Mouse (Mus musculus) fibroblast of lung, adult 2 months (primary cell): ENCODE data around the gene Slc43a3.

ENCODE experiments used
- DNase-seq: peaks from one replicate; pipeline ENCODE4 v3.0.0-alpha.2; 2011; ENCODE audit warnings: low read depth

Gene Slc43a3

DNA sequence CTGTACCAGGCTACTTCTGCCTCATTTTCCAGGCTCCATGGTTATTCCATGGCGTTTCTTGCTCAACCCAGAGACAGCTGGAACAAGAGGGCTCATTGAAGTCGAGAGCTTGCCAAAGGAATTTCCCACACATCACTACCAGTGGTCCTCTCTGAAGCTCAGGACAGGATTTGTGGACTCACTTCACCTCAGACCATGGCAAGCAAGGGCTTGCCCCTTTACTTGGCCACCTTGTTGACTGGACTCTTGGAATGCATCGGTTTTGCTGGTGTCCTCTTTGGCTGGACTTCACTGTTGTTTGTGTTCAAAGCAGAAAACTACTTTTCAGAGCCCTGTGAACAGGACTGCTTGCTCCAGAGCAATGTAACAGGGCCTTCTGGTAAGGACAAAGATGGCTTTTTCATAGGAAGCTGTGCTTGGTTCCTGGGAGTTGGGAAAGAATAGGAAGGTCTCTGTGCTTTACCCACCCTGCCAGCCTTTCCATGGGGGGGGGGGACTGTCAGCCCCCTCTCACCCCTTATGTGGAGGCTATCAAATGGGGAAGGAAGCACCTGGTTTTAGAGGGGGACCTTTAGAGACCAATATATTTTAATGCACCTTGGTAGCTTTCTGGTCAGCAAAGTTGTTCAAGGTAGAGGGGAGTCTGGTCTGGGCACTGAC is 1.2 kb downstream of the Slc43a3 start:
- peak; percentile 24 for DNase-seq

DNA sequence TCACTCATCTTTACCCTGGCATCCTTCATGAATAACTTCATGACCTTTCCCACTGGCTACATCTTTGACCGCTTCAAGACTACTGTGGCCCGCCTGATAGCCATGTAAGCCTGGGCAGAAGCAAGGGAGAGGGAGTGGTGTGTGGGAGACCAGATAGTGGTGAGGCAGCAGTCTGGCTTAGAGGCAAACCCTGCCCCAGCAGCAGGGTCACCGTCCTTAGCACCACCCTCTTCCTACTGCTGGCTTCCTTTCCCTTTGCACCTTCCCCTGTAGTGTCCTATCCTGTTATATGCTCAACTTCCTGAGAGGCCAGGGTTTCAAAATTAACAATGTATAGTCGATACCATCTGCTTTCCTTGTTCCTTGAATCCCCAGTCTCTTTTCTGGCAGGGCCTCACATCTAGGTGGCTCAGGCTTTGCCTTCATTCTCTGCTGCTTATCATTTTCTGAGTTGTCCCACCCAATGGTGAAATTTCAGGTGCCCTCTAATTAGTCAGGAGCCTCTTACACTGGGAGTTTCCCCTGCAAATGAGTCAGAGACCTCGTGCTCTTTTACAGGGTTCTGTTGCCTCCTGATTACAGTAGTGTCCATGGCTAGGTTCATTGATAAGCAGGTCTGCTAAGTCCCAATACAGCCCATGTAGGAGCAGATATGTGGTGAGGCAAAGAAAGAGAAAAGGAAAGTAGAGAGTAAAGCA is 2.0 kb downstream of the Slc43a3 start:
- no peak for DNase-seq

DNA sequence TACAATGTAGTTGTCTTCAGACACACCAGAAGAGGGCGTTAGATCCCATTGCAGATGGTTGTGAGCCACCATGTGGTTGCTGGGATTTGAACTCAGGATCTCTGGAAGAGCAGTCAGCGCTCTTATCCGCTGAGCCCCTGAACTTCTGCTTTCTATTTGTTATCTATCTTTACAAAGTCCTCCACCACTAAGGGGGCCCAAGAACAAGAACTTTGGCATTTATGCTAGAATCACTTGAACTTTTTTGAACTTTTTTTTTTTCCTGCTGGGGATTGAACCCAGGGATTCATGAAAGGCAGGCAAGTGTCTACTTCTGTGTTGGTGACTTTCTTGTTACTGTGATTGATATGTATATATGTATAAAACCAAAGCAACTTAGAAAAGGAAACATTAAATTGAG is 2.9 kb downstream of the Slc43a3 start:
- DNase-seq = no peak

DNA sequence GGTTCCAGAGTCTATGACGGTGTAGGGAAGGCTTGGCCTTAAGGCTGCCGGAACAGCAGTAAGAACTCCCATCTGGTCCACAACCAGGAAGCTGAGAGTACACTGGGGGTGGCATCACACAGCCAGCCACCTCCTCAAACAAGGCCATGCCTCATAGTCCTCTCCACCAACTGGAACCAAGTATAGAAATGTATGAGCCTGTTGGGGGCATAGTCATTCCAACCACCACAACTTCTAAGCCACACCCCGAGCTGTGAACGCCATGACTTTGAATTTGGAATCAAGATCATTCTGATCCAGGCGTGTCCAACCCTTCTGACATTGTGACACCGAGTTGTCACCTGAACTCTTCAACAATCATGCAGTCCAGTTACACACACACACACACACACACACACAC is 3.3 kb downstream of the Slc43a3 start:
- DNase-seq = no peak

DNA sequence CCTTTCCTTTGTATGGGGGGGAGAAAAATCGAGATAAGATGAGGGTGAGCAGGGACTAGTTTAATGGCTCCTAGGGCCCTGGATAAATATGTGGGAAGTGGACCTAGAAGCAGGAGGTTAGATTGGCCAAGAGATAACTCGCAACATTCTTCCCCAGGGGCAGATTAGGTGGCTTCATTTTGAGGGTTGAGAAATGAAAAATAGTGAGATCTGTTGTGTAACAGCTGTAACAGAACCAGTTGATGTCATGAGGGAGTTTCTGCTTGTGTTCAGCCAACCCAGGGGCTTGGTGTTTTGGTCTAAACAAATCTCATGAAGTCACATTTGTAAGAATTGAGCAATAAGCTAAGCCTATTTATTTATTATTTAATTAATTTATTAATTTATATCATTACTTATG is 5.0 kb downstream of the Slc43a3 start:
- DNase-seq = no peak

DNA sequence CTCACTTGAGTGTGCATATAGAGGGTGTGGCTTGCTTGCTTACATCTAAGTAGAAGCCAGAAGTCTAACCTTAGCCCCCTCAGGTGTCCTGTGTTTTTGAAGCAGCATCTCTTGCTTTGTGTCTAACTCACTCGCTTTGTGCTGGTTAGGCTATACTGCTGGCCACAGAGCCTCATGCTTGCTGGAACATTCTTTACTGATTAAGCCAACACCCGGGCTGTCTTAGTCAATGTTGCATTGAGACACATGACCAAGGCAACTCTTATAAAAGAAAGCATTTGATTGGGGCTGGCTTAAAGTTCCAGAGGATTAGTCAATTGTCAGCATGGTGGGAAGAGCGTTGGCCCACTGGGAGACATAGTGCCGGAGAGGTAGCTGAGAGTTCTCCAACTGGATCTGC is 5.4 kb downstream of the Slc43a3 start:
- DNase-seq = no peak

DNA sequence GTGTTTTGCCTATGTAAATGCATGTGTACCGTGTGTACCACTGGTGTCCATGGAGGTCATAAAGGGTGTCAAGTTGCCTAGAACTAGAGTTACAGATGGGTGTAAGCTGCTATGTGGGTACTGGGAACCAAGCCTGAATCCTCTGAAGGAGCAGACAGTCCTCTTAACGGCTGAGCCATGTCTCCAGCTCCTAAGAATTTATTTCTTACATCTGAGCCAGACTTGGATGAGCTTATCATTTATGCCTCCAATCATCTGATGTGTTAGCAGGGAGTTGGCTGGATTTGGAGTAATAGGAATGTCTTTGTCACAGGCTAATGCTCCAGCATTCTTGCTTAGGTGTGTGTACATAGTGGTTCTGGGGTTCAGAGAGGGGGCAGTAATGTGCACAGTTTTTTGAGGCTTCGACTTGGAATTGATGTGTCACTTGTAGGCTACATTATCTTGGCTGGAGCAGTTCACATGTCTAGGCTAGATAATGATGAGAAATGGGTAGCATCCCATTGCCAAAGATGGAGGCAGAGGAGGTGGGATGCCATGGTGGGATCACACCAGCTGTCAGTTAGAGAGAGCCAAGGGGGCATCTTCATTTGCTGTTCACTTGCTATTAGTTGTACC is 10.9 kb downstream of the Slc43a3 start:
- DNase-seq = no peak

DNA sequence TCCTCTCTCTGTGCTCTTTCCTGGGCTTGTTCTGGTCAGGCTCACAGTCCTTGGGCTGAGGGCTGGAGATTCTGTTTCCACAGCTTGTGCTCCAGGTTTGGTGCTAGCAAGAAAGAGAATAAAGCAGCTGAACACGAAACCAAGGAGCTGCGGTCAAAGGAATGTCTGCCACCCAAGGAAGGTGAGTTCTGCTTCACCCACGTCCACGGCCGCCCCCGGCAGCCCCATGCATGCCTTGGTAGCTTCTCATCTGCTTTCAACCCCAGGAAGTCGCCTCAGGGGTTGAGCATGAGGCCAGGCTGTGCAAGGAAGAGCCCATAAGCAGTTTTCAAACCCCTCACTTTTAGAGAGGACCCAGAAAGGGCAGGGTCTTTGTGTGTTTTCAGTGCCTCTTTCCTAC is 11.9 kb downstream of the Slc43a3 start:
- DNase-seq = no peak

DNA sequence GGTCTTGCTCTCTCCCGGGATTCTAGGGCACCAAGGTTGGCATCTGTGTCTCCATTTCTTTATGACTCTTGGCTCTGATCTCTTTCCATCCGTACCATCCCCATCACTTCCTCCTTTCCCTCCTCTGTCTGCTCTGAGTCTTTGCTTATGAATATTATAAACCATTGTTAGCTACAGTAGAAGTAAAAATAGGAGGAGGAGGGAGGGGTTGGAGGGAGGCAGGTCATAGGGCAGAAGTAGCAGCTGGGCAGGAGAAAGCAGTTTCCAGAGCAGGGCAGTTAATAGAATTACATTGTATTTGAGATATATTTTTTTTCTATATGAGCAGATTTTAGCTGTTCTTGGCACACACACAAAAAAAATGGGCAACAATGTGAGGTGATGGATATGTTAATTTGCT is 12.3 kb downstream of the Slc43a3 start:
- DNase-seq = no peak

DNA sequence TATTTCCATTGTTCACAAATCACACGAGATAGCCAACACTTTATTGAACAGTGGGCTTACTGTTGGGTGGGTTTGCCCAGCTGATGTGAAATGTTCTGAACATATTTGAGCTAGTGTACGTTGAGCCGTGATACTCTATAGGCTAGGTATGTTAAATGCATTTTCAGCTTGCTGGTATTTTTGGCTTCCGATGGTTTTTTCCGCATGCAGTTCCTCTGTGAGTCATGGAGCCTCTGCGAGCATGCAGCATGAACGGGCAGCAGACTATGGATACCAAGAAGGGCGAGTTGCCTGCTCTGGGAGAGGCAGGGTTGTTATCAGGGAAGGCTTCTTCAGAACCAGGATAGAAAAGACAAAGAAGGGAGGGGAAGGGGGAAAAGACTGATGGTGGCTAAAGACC is 14.6 kb downstream of the Slc43a3 start:
- DNase-seq = no peak

DNA sequence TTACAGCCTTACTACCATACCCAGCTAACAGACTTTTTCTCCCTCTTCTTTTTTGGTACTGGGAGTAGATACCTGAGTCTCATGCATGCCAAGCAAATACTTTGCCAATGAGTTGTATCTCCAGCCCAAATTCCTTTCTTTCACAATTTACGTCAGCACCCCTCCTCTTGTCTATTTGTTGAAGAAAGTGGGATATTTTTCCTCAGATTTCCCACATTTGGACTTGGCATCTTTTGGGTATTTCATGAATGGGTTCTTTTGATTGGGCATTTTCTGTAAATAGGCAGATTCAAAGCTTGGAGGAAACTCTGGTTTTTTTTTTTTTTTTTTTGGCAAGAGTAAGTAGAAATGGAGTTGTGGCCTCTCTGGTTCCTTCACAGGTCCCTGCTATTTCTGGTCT is 15.9 kb downstream of the Slc43a3 start:
- DNase-seq = peak; percentile 77

DNA sequence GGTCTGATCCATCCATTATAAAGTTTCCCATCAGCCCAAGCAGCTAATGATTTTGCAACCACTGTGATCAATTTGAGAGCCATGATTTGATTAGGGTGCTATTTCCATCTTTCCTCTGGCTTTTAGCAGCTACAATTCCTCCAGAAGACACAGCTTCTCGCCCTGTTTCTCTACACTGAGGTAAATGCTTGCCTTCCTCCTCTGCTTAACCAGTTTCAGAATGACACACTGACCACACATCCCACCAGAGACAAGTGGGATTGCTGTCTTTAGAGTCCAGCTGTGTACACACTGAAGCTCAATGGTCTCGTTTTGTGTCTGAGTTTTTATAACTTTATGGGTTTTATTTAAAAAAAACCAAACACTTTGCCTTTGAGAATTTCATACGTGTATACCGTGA is 16.3 kb downstream of the Slc43a3 start:
- DNase-seq = peak; percentile 31

DNA sequence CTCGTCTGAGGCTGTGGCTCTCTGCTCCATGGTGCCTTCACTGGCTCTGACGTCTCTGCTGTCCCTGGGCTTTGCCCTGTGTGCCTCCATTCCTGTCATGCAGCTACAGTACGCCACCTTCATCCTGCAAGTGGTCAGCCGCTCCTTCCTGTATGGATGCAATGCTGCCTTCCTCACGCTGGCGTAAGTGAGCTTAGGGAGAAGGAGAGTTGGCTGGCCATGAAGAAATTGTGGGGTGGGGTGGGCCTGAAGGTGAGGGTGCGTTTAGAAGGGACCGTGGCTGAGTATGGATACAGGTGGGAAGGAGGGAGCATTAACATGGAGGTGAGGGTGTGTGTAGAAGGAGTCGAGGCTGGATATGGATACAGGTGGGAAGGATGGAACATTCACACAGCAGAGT is 19.1 kb downstream of the Slc43a3 start:
- DNase-seq = no peak

DNA sequence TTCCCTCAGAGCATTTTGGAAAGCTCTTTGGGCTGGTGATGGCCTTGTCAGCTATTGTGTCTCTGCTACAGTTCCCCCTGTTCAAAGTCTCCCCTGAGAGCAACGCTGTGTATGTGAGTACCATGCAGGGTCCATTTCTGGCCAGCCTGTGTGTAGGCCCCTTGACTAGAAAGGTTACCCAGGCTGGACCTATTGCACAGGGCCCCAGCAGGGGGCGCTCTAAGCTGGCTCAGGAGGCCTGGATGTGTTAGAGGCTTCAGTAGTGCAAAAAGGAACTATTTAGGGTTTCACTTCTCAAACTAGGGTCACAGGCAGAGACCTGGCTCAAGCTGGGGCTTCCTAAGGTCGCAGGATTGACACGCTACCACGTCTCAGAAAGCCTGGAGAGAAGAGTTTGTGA is 19.9 kb downstream of the Slc43a3 start:
- DNase-seq = no peak

DNA sequence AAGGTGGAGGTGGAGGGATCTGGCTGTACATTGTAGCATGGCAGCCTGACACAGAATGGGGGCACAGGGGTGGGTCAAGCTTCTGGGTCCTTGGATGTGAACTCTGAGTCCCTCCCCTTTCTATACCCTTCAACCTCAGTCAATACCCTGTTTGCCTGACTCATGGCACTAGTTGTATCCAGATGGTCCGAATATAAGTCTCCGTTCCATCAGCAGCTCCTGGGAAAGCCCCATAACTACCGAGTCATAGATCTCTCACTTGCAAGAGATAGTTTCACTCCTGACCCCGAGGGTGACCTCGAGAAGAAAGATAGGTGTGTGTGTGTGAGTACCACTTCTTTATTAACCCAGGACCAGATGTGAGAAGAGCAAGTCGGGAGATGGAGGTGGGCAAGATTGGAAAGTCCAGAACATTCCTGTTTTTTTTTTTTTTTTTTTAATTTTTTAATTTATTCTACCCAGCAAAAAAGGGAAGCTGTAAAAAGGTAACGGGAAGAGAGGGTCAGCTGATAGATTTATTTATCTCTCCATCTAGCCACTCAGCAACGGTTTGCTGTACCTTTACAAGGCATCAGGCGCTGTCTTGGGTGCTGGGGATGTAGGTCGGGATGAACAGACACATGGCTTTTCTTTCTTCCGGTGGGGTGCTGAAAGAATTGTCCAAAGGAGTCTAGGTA is 22.3 kb downstream of the Slc43a3 start:
- no peak for DNase-seq

DNA sequence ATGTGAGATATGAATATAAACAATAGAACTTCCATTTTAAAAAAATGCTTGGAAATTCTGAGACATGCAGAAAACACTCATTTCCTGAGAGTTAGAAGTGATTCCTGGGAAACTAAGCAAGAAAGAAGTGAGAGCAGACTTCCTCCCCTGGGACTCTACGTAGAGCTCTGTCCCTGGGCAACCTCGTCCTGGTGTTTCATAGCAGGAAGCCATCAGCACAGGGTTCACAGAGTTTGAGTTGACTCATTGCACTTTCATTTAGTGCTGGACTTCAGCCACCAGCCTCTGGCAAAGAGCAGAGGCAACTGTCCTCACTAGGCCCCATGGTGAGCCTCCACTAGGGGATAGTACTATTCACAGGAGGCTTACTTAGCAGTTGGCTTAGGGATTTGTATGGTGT is 24.9 kb downstream of the Slc43a3 start:
- DNase-seq = peak; percentile 94

DNA sequence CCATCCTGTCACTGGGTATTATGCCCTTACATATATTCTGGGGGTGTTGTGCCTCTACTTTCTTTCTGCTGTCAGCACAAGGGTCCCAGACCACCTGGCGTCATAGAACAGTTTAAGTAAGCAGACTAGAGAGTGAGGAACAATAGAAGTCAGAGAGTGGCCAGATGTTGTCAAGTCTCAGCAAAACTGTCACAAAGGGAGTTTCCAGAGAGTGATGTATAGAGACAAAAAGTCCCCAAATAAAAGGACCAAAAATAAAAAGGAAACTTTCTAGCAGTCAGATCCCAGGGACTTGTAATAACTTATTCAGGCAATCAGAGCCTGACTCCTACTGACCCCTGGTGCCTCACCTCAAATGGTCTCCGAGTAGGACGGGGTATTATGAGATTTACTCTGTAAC is 25.5 kb downstream of the Slc43a3 start:
- DNase-seq = no peak

DNA sequence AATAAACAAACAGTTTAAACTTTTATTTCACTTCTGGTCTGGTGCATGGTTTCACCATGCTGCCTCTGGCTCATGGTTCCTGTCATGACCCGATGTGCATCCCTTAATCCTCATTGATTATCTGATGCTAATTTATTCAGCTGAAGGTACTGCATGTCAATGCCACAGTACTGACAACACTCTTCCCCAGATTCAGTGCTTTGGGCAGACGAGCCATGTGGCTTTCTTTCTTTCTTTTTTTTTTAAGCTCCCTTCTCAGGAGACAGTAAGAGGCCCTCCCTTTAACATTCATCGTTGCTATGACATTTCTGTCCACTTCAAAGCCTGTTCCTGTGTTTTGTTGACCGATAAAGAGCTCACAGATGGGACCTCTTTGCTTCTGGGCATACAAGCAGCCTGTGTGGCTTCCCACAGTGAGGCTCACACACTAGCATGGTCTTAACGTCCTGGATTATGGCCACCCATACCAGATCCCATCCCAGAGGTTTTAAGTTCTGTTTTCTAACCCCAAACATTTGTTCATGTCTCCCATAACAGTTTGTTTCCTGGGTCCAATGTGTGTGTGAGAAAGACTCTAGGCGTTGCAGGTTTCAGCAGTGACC is 26.6 kb downstream of the Slc43a3 start:
- no peak for DNase-seq

DNA sequence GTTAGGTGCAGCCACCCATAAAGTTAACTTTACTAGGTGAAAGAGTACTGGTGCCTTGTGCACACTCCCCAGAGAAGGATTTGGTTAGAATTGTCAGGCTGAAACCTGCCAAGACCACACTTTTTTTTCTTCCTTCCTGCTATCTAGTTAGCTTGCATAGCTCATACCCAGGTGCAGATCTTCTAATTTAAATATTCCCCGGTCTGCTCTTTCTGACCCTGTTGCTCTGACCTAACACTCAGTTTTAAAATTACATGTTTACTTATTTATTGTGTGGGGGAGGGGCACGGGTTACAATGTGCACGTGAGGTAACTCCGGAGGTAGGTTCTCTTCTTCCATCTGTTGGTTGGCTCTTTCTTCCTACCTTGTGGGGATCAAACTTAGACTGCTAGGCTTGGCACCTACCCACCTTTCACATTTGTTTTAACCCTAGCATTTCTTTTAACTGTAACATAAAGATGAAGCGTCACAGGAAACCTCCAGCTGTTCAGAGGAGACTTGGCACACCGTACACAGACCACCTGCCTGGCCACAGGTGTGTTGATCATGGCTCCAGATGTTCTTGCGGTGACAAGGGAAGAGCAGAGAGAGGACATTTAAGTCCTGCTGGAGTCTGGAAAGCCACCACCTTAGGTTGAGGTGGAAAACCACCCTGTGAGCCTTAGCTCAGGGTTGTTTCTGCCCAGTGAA is 27.9 kb downstream of the Slc43a3 start:
- DNase-seq = no peak

DNA sequence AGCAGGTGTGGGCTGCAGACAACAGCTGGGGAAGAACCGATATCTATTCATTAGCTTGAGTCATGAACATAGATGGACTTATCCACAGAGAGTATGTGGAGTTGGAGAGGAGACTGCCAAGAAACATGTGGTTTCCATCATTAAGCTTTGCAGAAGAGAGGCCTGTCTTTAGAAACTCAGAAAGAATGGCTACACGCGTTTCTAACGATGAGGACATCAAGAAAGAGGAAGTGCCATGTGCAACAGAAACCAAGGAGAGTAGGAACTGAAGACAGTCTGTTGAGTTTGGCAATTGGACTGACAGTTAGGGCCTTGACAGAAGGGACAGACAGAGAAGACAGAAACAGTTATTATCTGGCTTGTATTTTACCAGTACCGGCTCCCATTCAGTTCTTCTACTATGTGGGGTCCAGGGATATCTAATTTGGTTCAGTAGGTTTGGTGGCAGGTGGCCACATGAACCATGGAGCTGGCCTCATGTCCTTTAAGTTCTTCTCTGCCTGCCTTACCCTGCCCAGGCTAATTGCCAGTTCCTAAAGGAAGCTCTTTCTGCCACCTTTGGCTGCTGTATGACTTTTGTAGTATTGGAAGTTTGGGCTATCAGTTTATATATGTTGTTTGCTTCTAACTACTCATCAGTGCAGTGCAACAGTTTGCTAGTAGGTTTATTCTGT is 31.1 kb downstream of the Slc43a3 start:
- DNase-seq = no peak

DNA sequence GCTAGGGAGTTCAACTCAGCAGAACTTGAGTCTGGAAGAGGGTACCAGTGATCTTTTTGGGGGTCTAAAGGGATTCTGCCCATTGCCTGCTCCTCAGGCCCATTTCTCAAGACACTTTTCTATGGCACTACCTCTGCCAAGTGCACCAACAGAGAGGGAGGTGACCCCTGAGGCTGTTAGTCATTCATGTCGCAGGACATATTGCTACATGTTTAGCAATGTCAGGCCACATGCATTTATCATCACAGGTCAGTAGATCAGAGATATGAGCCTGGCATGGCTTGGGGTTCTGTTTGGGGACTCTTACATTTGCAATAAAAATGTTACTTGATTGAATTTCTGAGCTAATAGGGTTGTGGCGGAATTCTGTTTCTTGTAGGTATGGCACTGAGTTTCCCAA is 39.2 kb downstream of the Slc43a3 start:
- no peak for DNase-seq

DNA sequence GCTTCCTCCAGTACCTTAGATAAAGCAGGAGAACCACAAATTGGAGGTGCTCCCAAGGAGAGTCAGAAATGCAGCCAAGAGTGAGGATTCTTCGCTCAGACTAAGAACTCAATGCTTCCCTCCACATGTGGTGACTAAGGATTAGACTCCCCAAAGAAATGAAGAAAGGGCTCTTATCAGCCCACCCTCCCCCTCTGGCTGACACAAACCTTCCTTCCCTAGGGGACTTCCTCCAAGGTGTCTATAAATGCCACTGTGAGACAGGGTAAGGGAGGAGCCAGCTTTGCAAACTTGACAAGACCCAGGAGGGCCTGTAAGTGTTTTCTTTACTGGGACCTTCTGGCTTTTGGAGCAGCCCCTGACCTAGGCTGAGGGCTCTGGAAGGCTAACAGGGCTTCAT is 43.8 kb downstream of the Slc43a3 start, which contains the start of gene Prg2:
Gene Prg2, plus strand, starts transcription at position 274 of the 400 bp plus-strand sequence.
- no peak for DNase-seq
